Mouse (Mus musculus): ENCODE results near the gene E330017A01Rik.

GRCm38 (mm10) chr16:58669917-58670630 is 31.5 kb upstream of the E330017A01Rik start, which contains the start of gene Cpox:
- TF ChIP-seq CTCF (IDR thresholded peaks at IDR 0.05; ENCODE audit: low read depth) (no peak), EP300 (IDR thresholded peaks at IDR 0.05; ENCODE audit: low read depth) (no peak)
